Mouse (Mus musculus) cortical plate, adult 2 months (tissue): Measurements from ENCODE around the gene Acvr1b.

Experiments used
- CTCF ChIP-seq: fragments of 200-500 bp; IDR thresholded peaks from 2 replicates; pipeline ENCODE4 v1.5.1; 2011; ENCODE audit warnings: mild to moderate bottlenecking, control low read depth, low read length; ENCODE audit not compliant: insufficient read depth; ENCODE audit errors: extremely low read depth
- POLR2A ChIP-seq: fragments of 200-500 bp; IDR thresholded peaks from 2 replicates; pipeline ENCODE4 v1.6.1; 2011; ENCODE audit warnings: mild to moderate bottlenecking, low read length, control low read depth; ENCODE audit not compliant: insufficient read depth; ENCODE audit errors: extremely low read depth

- TF ChIP-seq POLR2A (no peak), CTCF (no peak)
These were observed 44.5 kb upstream of the Acvr1b start for GRCm38 (mm10) chr15:101129412-101129811.
